Comparison of ENCODE assay signal across 12 mouse cellular contexts in the genomic region with DNA sequence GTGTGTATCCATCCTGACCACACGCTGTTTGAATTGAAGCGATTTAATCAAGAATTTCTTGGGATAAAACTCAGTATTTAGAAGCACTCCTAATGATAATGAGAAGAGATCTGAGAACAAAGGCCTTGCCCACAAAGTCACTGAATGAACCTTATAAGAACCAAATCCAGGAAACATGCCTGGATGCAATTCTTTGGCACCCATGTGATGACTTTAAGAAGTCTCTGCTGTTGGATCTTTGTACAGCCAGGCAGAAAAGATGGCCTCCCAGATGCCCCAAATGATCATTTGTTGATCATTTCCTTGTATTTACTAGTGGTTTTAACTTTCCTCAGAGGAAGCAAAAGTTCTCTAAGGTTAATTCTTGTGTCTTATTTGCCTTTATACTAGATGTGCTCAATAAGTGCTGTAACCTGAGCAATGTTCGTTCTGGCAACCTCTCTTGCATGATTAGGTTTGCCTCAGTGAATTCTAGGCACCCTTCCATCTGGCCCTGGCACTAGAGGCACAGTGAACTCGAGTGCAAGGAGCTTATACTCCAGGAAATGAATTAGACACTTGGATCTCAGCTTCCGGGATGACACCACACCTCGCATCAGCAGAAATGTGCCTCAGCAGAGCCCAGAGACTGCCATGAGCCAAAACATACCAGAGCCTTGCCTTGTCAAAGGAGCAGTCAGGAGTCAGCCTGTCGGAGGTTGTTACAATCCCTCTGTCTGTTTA. TPM values are rescaled to one million over a fixed set of nuclear protein-coding genes. Genes with fewer than 3 reads are reported as not detected.
DNase-seq lines count a peak whose midpoint lies in the region; TF ChIP-seq lines count a peak whose summit lies in the region.
"Had no signal": no experiment of that assay in that cellular context is flagged by ENCODE, and none has a peak within 500 bp of the region (broad histone marks: within the 10 kb centered on the region; RNA-seq: fewer than 3 reads in every experiment).

No protein-coding gene starts in this region.

- H3K27me3 ChIP-seq in heart, adult 2 months (ENCODE audit: control insufficient read depth, insufficient read depth, low read length): no peaks in the 10 kb centered on the region
- H3K27me3 ChIP-seq: heart, embryonic 15.5 days; limb, embryonic 13.5 days; neural tube, embryonic 12.5 days had no signal

- no peak overlapping the region for H3K9ac ChIP-seq in heart, adult 2 months (ENCODE audit: low read depth, low read length)
- H3K9ac ChIP-seq: heart, embryonic 15.5 days; limb, embryonic 13.5 days; neural tube, embryonic 12.5 days had no signal

- H3K4me3 ChIP-seq in heart, adult 2 months: no peak overlapping the region
- H3K4me3 ChIP-seq: heart, embryonic 15.5 days; limb, embryonic 13.5 days; neural tube, embryonic 12.5 days had no signal

- H3K27ac ChIP-seq in heart, adult 2 months: no peak overlapping the region
- H3K27ac ChIP-seq: heart, embryonic 15.5 days; limb, embryonic 13.5 days; neural tube, embryonic 12.5 days had no signal

- no peak for TF ChIP-seq POLR2A in brain, embryonic 14.5 days (IDR thresholded peaks at IDR 0.05; ENCODE audit: borderline replicate concordance, extremely low read depth, insufficient read depth, insufficient read length, poor library complexity, severe bottlenecking)
- no peak for TF ChIP-seq POLR2A in heart, adult 2 months (IDR thresholded peaks at IDR 0.05; ENCODE audit: insufficient read depth, low read depth, low read length)

- H3K4me1 ChIP-seq in heart, adult 2 months (ENCODE audit: control insufficient read depth, insufficient read depth, low read length): no peaks in the 10 kb centered on the region
- H3K4me1 ChIP-seq: heart, embryonic 15.5 days; limb, embryonic 13.5 days; neural tube, embryonic 12.5 days had no signal

- DNase-seq in kidney, adult 8-10 months: peak; percentile 74 to 77
- DNase-seq in kidney, postnatal 4 days: no peak
- peak; percentile 55 for DNase-seq in NIH3T3 (ENCODE audit: low read depth)
- peak; percentile 84 for DNase-seq in brain, embryonic 14.5 days (ENCODE audit: low read depth)
- peak; percentile 18 for DNase-seq in fibroblast of lung, adult 2 months (ENCODE audit: low read depth)
- no peak for DNase-seq in heart, adult 2 months
- DNase-seq in urinary bladder, adult 2 months (ENCODE audit: low spot score): no peak
- DNase-seq: lung, postnatal 4 days had no signal

- H3K36me3 ChIP-seq in heart, adult 2 months (ENCODE audit: control insufficient read depth, insufficient read depth, low read length): no peaks in the 10 kb centered on the region
- H3K36me3 ChIP-seq: heart, embryonic 15.5 days; limb, embryonic 13.5 days; neural tube, embryonic 12.5 days had no signal

- no peaks in the 10 kb centered on the region for H3K79me2 ChIP-seq in heart, adult 2 months (replicated peaks; ENCODE audit: control insufficient read depth, insufficient read depth, low read length)

- TF ChIP-seq CTCF in brain, embryonic 14.5 days (IDR thresholded peaks at IDR 0.05; ENCODE audit: borderline replicate concordance, extremely low read depth, insufficient read depth, insufficient read length): no peak
- TF ChIP-seq CTCF in heart, adult 2 months (IDR thresholded peaks at IDR 0.05): no peak

- intact Hi-C loops in heart, adult 2 months (cut with DNase I): no loop called here

- WGBS in heart, adult 2 months: 59% methylated on average over 7 of the region's 7 CpGs

- TF ChIP-seq EP300 in heart, adult 2 months (IDR thresholded peaks at IDR 0.05; ENCODE audit: insufficient read depth, low read depth, low read length): no peak

RNA-seq across cellular contexts. Expression of a gene that starts 29.7 kb away (rescaled TPM):
- 0.01 and 0.03 TPM in 2 replicates for polyA plus RNA-seq in brain, embryonic 14.5 days (2012; rRNA removed)
- under 1 TPM; 0.07 to 0.08 TPM for total RNA-seq in heart, adult 2 months (2021)
- polyA plus RNA-seq in heart, adult 2 months (2012; rRNA removed): 0.04 and 0.06 TPM in 2 replicates
- polyA plus RNA-seq in urinary bladder, adult 2 months (2012; rRNA removed): 1.7 and 2.8 TPM in 2 replicates
- total RNA-seq: MEL had no signal
- polyA plus RNA-seq: limb, embryonic 13.5 days; neural tube, embryonic 12.5 days had no signal

RNA-seq across cellular contexts. Expression of a gene that starts 35.3 kb away (rescaled TPM):
- polyA plus RNA-seq in brain, embryonic 14.5 days (2012; rRNA removed): 0.08 and 0.15 TPM in 2 replicates
- not detected for total RNA-seq in heart, adult 2 months (2021)
- not detected in 2 replicates for polyA plus RNA-seq in heart, adult 2 months (2012; rRNA removed)
- 1.3 and 2.3 TPM in 2 replicates for polyA plus RNA-seq in urinary bladder, adult 2 months (2012; rRNA removed)
- total RNA-seq: MEL had no signal

Comparison
In these comparisons a context has a peak if more than half of its experiments do, and no peak if none do; other contexts are left out.
1. DNase-seq: peak in kidney, adult 8-10 months (2 of 2), NIH3T3 (single experiment), brain, embryonic 14.5 days (single experiment) and fibroblast of lung, adult 2 months (single experiment); none in kidney, postnatal 4 days (0 of 2), heart, adult 2 months (0 of 2) and urinary bladder, adult 2 months (single experiment).